Mouse (Mus musculus) ZHBTc4 (cell line): ENCODE measurements around the gene Vps25.

Source experiments
- DNase-seq: peaks from one replicate; pipeline ENCODE4 v3.0.0-alpha.2; 2011; ENCODE audit warnings: low read depth, low spot score

The Vps25 gene

GRCm38 (mm10) chr11:101245071-101245470, 8.4 kb upstream of the Vps25 start:
- no peak for DNase-seq

GRCm38 (mm10) chr11:101245855-101246701, 7.4 kb upstream of the Vps25 start, which contains the start of gene Ramp2:
TSS of gene Ramp2 (plus strand) at chr11:101246028.
- peak; percentile 52 for DNase-seq

GRCm38 (mm10) chr11:101246702-101247012, 6.8 kb upstream of the Vps25 start:
- DNase-seq: no peak

- DNase-seq: no peak
These were observed 5.9 kb upstream of the Vps25 start for GRCm38 (mm10) chr11:101247521-101248030.

- peak; percentile 90 for DNase-seq
These were observed 5.1 kb upstream of the Vps25 start for GRCm38 (mm10) chr11:101248258-101248994.

- no peak for DNase-seq
These were observed 2.5 kb upstream of the Vps25 start for GRCm38 (mm10) chr11:101251031-101251430.

GRCm38 (mm10) chr11:101252941-101253340, 566 bp upstream of the Vps25 start:
- DNase-seq: no peak

GRCm38 (mm10) chr11:101255826-101256775, 2.6 kb downstream of the Vps25 start:
- DNase-seq: no peak

GRCm38 (mm10) chr11:101259261-101259712, 5.8 kb downstream of the Vps25 start:
- no peak for DNase-seq

- peak; percentile 85 for DNase-seq
These were observed 6.7 kb downstream of the Vps25 start, which contains the start of gene Wnk4 for GRCm38 (mm10) chr11:101259948-101260825. TSS of gene Wnk4 (plus strand) at chr11:101260567.

GRCm38 (mm10) chr11:101260826-101261380, 7.4 kb downstream of the Vps25 start:
- no peak for DNase-seq

- DNase-seq: no peak
These were observed 8.9 kb downstream of the Vps25 start for GRCm38 (mm10) chr11:101262272-101262967.

- no peak for DNase-seq
These were observed 9.9 kb downstream of the Vps25 start for GRCm38 (mm10) chr11:101263138-101263988.

- DNase-seq: no peak
These were observed 10.4 kb downstream of the Vps25 start for GRCm38 (mm10) chr11:101263989-101264280.

- DNase-seq: peak; percentile 31
These were observed 11.5 kb downstream of the Vps25 start for GRCm38 (mm10) chr11:101264954-101265471.

- no peak for DNase-seq
These were observed 12.4 kb downstream of the Vps25 start for GRCm38 (mm10) chr11:101265906-101266305.

GRCm38 (mm10) chr11:101269577-101270116, 16.1 kb downstream of the Vps25 start:
- peak; percentile 52 for DNase-seq

- DNase-seq: no peak
These were observed 18.9 kb downstream of the Vps25 start for GRCm38 (mm10) chr11:101272446-101272845.
